Mouse (Mus musculus) kidney, postnatal 10 days (tissue): ENCODE results near the gene Slc24a3.

ENCODE experiments used
- DNase-seq: peaks from one replicate; pipeline ENCODE4 v3.0.0; 2021; ENCODE audit warnings: mixed read lengths

Slc24a3 gene

GRCm38 (mm10) chr2:145640255-145640984, 472.9 kb downstream of the Slc24a3 start:
- DNase-seq, result no peak

GRCm38 (mm10) chr2:145655373-145655960, 487.9 kb downstream of the Slc24a3 start:
- peak; percentile 18 for DNase-seq

- no peak for DNase-seq
These were observed 488.6 kb downstream of the Slc24a3 start for GRCm38 (mm10) chr2:145656121-145656520.

- DNase-seq, result no peak
These were observed 489.2 kb downstream of the Slc24a3 start for GRCm38 (mm10) chr2:145656716-145657115.

GRCm38 (mm10) chr2:145661242-145661641, 493.7 kb downstream of the Slc24a3 start:
- no peak for DNase-seq

- no peak for DNase-seq
These were observed 496.3 kb downstream of the Slc24a3 start for GRCm38 (mm10) chr2:145663899-145664298.

GRCm38 (mm10) chr2:145664311-145664710, 496.8 kb downstream of the Slc24a3 start:
- peak; percentile 45 for DNase-seq

GRCm38 (mm10) chr2:145668135-145668534, 500.6 kb downstream of the Slc24a3 start:
- no peak for DNase-seq

GRCm38 (mm10) chr2:145670131-145670530, 502.6 kb downstream of the Slc24a3 start:
- no peak for DNase-seq

- DNase-seq, result no peak
These were observed 507.1 kb downstream of the Slc24a3 start for GRCm38 (mm10) chr2:145674496-145675141.

- DNase-seq, result peak; percentile 92
These were observed 507.7 kb downstream of the Slc24a3 start, which contains the start of gene Rin2 for GRCm38 (mm10) chr2:145675142-145675755. Gene Rin2, plus strand, starts transcription at chr2:145675215.

- DNase-seq, result peak; percentile 84
These were observed 508.4 kb downstream of the Slc24a3 start for GRCm38 (mm10) chr2:145675756-145676543.

- no peak for DNase-seq
These were observed 509.0 kb downstream of the Slc24a3 start for GRCm38 (mm10) chr2:145676544-145676925.

- no peak for DNase-seq
These were observed 509.4 kb downstream of the Slc24a3 start for GRCm38 (mm10) chr2:145676936-145677335.

GRCm38 (mm10) chr2:145680141-145680540, 512.6 kb downstream of the Slc24a3 start:
- no peak for DNase-seq

- no peak for DNase-seq
These were observed 513.2 kb downstream of the Slc24a3 start for GRCm38 (mm10) chr2:145680762-145681161.

GRCm38 (mm10) chr2:145681626-145682025, 514.1 kb downstream of the Slc24a3 start:
- DNase-seq, result no peak

GRCm38 (mm10) chr2:145682924-145683323, 515.4 kb downstream of the Slc24a3 start:
- DNase-seq, result no peak

- peak; percentile 90 for DNase-seq
These were observed 516.0 kb downstream of the Slc24a3 start for GRCm38 (mm10) chr2:145683536-145683935.

- no peak for DNase-seq
These were observed 516.6 kb downstream of the Slc24a3 start for GRCm38 (mm10) chr2:145684151-145684550.

GRCm38 (mm10) chr2:145684891-145685290, 517.3 kb downstream of the Slc24a3 start:
- DNase-seq, result no peak

GRCm38 (mm10) chr2:145686017-145686416, 518.5 kb downstream of the Slc24a3 start:
- no peak for DNase-seq
